Mouse (Mus musculus) liver, adult 2 months (tissue): ENCODE data around the gene Cdkn1a. TPM values are rescaled to one million over a fixed set of nuclear protein-coding genes. Genes with fewer than 3 reads are reported as not detected.

Experiments used
- DNase-seq: peaks from one replicate; pipeline ENCODE4 v3.0.0-alpha.2; 2011; ENCODE audit warnings: low read depth, low spot score; ENCODE audit errors: extremely low read depth
- H3K27ac ChIP-seq: fragments of 200-500 bp; replicated peaks from 2 replicates; pipeline ENCODE4 v1.5.1; 2012; ENCODE audit warnings: low read depth, mild to moderate bottlenecking, control low read depth, inconsistent platforms, low read length; ENCODE audit not compliant: insufficient read depth
- H3K27me3 ChIP-seq: fragments of 200-500 bp; 2 replicates; pipeline ENCODE4 v1.6.1; 2012; ENCODE audit warnings: mild to moderate bottlenecking, moderate library complexity, low read length, inconsistent platforms; ENCODE audit not compliant: control insufficient read depth, insufficient read depth
- H3K36me3 ChIP-seq: fragments of 200-500 bp; 2 replicates; pipeline ENCODE4 v1.6.1; 2012; ENCODE audit warnings: low read length, inconsistent platforms; ENCODE audit not compliant: control insufficient read depth, insufficient read depth
- H3K4me1 ChIP-seq: fragments of 200-500 bp; 2 replicates; pipeline ENCODE4 v1.6.1; 2011; ENCODE audit warnings: low read length; ENCODE audit not compliant: control insufficient read depth, insufficient read depth
- H3K4me3 ChIP-seq: fragments of 200-500 bp; 2 replicates; pipeline ENCODE4 v1.5.1; 2011; ENCODE audit warnings: low read depth, mild to moderate bottlenecking, control low read depth, low read length, moderate library complexity; ENCODE audit not compliant: insufficient read depth
- H3K79me2 ChIP-seq: fragments of 200-500 bp; 2 replicates; pipeline ENCODE4 v1.6.1; 2012; ENCODE audit warnings: inconsistent platforms, mild to moderate bottlenecking, low read length, moderate library complexity; ENCODE audit not compliant: control insufficient read depth, insufficient read depth
- H3K9ac ChIP-seq: fragments of 200-500 bp; 2 replicates; pipeline ENCODE4 v1.6.1; 2012; ENCODE audit warnings: low read depth, mild to moderate bottlenecking, control low read depth, inconsistent platforms, low read length
- CTCF ChIP-seq: fragments of 200-500 bp; IDR thresholded peaks from 2 replicates; pipeline ENCODE4 v1.5.1; 2011; ENCODE audit warnings: low read depth, low read length, control low read depth
- POLR2A ChIP-seq: fragments of 200-500 bp; IDR thresholded peaks from 2 replicates; pipeline ENCODE4 v1.6.1; 2011; ENCODE audit warnings: low read length, control low read depth; ENCODE audit not compliant: insufficient read depth; ENCODE audit errors: extremely low read depth
- WGBS: fragments of 180-500 bp; shearing (Covaris S2); methylation state at CpG from one replicate; pipeline ENCODE4 v1.1.7; 2018; 5-methylcytosine and 5-hydroxymethylcytosine counted together
- polyA plus RNA-seq: library from polyadenylated mRNA; depleted of rRNA; stranded (reverse); fragments of >200 nt; gene quantifications from 2 replicates; pipeline ENCODE4 v1.2.3, GENCODE M21; 2012
- total RNA-seq: library from RNA; depleted of rRNA; stranded (reverse); fragments of >200 nt; gene quantifications from 2 replicates; pipeline ENCODE4 v1.2.3, GENCODE M21; 2014

The Cdkn1a gene
- total and polyA plus RNA-seq, 2 experiments, result 0.37 to 6.9 TPM

GRCm38 (mm10) chr17:29091348-29091944 lies 670 bp downstream of the Cdkn1a start:
- Histone ChIP-seq H3K27me3 (no peaks in the 10 kb centered on the region), H3K9ac (no peak overlapping the region)
- 52% methylated on average over 6 of the region's 6 CpGs for WGBS

GRCm38 (mm10) chr17:29092497-29092896 lies 1.7 kb downstream of the Cdkn1a start:
- WGBS, result 77% methylated on average over 5 of the region's 5 CpGs
- no peak for TF ChIP-seq POLR2A
- TF ChIP-seq CTCF, result no peak
- DNase-seq, result no peak

More at GRCm38 (mm10) chr17:29091348-29091944, 670 bp downstream of the Cdkn1a start:
- no peaks in the 10 kb centered on the region; the same call in 1 of the 2 replicates for H3K79me2 ChIP-seq
- TF ChIP-seq CTCF, result no peak
- no peak for TF ChIP-seq POLR2A
- no peak overlapping the region for H3K27ac ChIP-seq
- H3K36me3 ChIP-seq, result no peaks in the 10 kb centered on the region
- no peak for DNase-seq
- peaks cover 5% of the 10 kb centered on the region for H3K4me1 ChIP-seq
- no peak overlapping the region for H3K4me3 ChIP-seq

GRCm38 (mm10) chr17:29093110-29093952 lies 2.6 kb downstream of the Cdkn1a start:
- TF ChIP-seq POLR2A (peak; percentile 55; the same call in 1 of the 2 replicates), CTCF (no peak)
- no peaks in the 10 kb centered on the region; the same call in 1 of the 2 replicates for H3K79me2 ChIP-seq
- WGBS, result 12% methylated on average over 36 of the region's 36 CpGs
- H3K27ac ChIP-seq, result no peak overlapping the region
- H3K27me3 ChIP-seq, result no peaks in the 10 kb centered on the region
- no peaks in the 10 kb centered on the region for H3K36me3 ChIP-seq
- DNase-seq, result peak; percentile 53
- peak overlapping the region; percentile 59 for H3K4me3 ChIP-seq
- H3K4me1 ChIP-seq, result peaks cover 5% of the 10 kb centered on the region
- H3K9ac ChIP-seq, result no peak overlapping the region

More at GRCm38 (mm10) chr17:29092497-29092896, 1.7 kb downstream of the Cdkn1a start:
- no peaks in the 10 kb centered on the region for H3K27me3 ChIP-seq
- H3K36me3 ChIP-seq, result no peaks in the 10 kb centered on the region
- no peaks in the 10 kb centered on the region; the same call in 1 of the 2 replicates for H3K79me2 ChIP-seq
- peaks cover 5% of the 10 kb centered on the region for H3K4me1 ChIP-seq
- H3K27ac ChIP-seq, result no peak overlapping the region
- no peak overlapping the region for H3K9ac ChIP-seq
- H3K4me3 ChIP-seq, result no peak overlapping the region

GRCm38 (mm10) chr17:29093961-29094309 lies 3.2 kb downstream of the Cdkn1a start:
- TF ChIP-seq POLR2A, result no peak
- H3K27me3 ChIP-seq, result no peaks in the 10 kb centered on the region
- peaks cover 5% of the 10 kb centered on the region for H3K4me1 ChIP-seq
- WGBS, result 1% methylated on average over 24 of the region's 24 CpGs
- no peak overlapping the region for H3K9ac ChIP-seq
- no peaks in the 10 kb centered on the region; the same call in 1 of the 2 replicates for H3K79me2 ChIP-seq
- H3K36me3 ChIP-seq, result no peaks in the 10 kb centered on the region
- no peak for DNase-seq
- peak overlapping the region; percentile 59 for H3K4me3 ChIP-seq
- H3K27ac ChIP-seq, result no peak overlapping the region

- Histone ChIP-seq H3K4me3 (peak overlapping the region; percentile 59), H3K79me2 (no peaks in the 10 kb centered on the region; the same call in 1 of the 2 replicates), H3K27me3 (no peaks in the 10 kb centered on the region), H3K36me3 (no peaks in the 10 kb centered on the region), H3K27ac (no peak overlapping the region), H3K9ac (peak overlapping the region; percentile 47), H3K4me1 (peaks cover 5% of the 10 kb centered on the region)
- under 1% methylated on average over 71 of the region's 71 CpGs for WGBS
- TF ChIP-seq POLR2A (no peak), CTCF (no peak)
- DNase-seq, result peak; percentile 68
Observed at GRCm38 (mm10) chr17:29094310-29095181, 3.8 kb downstream of the Cdkn1a start.
